Mouse (Mus musculus) hindbrain, embryonic 15.5 days (tissue): Measurements from ENCODE around the gene Rmi1. TPM values are rescaled to one million over a fixed set of nuclear protein-coding genes. Genes with fewer than 3 reads are reported as not detected.
"Not testable (repeated sequence)": the region's sequence is repeated elsewhere in the genome, so short reads cannot be mapped to it uniquely, and the experiment has no call there.

Source experiments
- ATAC-seq: fragments of 200-750 bp; cut with Nextera tagmentation; 2 replicates; pipeline ENCODE4 v1.8.0; 2017; ENCODE audit warnings: low read depth, moderate number of reproducible peaks, moderate TSS enrichment; ENCODE audit not compliant: low FRiP score
- H3K27ac ChIP-seq: fragments of 300-500 bp; sonication (generic); replicated peaks from 2 replicates; pipeline ENCODE4 v1.5.1; 2015; ENCODE audit warnings: mild to moderate bottlenecking, inconsistent platforms
- H3K27me3 ChIP-seq: fragments of 300-500 bp; sonication (generic); 2 replicates; pipeline ENCODE4 v1.6.1; 2015; ENCODE audit warnings: control low read depth, inconsistent platforms
- H3K36me3 ChIP-seq: fragments of 300-500 bp; sonication (generic); 2 replicates; pipeline ENCODE4 v1.6.1; 2015; ENCODE audit warnings: control low read depth, inconsistent platforms
- H3K4me1 ChIP-seq: fragments of 300-500 bp; sonication (generic); replicated peaks from 2 replicates; pipeline ENCODE4 v1.6.1; 2015; ENCODE audit warnings: control low read depth, inconsistent platforms
- H3K4me2 ChIP-seq: fragments of 300-500 bp; sonication (generic); 2 replicates; pipeline ENCODE4 v1.6.1; 2015; ENCODE audit warnings: moderate library complexity, mild to moderate bottlenecking, inconsistent platforms
- H3K4me3 ChIP-seq: fragments of 300-500 bp; sonication (generic); 2 replicates; pipeline ENCODE4 v1.5.1; 2015; ENCODE audit warnings: mild to moderate bottlenecking, inconsistent platforms
- H3K9ac ChIP-seq: fragments of 300-500 bp; sonication (generic); 2 replicates; pipeline ENCODE4 v1.6.1; 2015; ENCODE audit warnings: inconsistent platforms
- H3K9me3 ChIP-seq: fragments of 300-500 bp; sonication (generic); 2 replicates; pipeline ENCODE4 v1.6.1; 2016; ENCODE audit warnings: control low read depth, inconsistent platforms
- WGBS: fragments of 180-500 bp; shearing (Covaris S2); methylation state at CpG from one replicate; pipeline ENCODE4 v1.1.7; 2015; 5-methylcytosine and 5-hydroxymethylcytosine counted together
- microRNA counts: library from miRNA; unstranded; fragments of <30 nt; microRNA quantifications from one replicate; lab custom pipeline; 2016
- microRNA-seq: library from miRNA; unstranded; fragments of <30 nt; microRNA quantifications from one replicate; pipeline ENCODE4, GENCODE M21; 2016
- polyA plus RNA-seq: library from polyadenylated mRNA; unstranded; fragments of >200 nt; fragmentation: Nextera tagmentation; extraction: Ambion mirVana; gene quantifications from 2 replicates; pipeline ENCODE4 v1.2.1, GENCODE M21; 2015

The Rmi1 gene
- polyA plus RNA-seq, 1 experiment from 2014 or later = 21.9 TPM

- H3K4me1 ChIP-seq = peaks cover 4% of the 10 kb centered on the region; the same call in 1 of the 2 replicates
- no peak for ATAC-seq
- no peaks in the 10 kb centered on the region for H3K36me3 ChIP-seq
- no peak overlapping the region for H3K4me3 ChIP-seq
- no peaks in the 10 kb centered on the region for H3K9me3 ChIP-seq
- 53% methylated on average over 22 of the region's 22 CpGs for WGBS
- peaks cover 18% of the 10 kb centered on the region for H3K27me3 ChIP-seq
- no peak overlapping the region for H3K4me2 ChIP-seq
- H3K9ac ChIP-seq = no peak overlapping the region
- no peak overlapping the region for H3K27ac ChIP-seq
These were observed 48.6 kb downstream of the Rmi1 start for GRCm38 (mm10) chr13:58450459-58451182.

GRCm38 (mm10) chr13:58452246-58452645, 50.2 kb downstream of the Rmi1 start:
- peaks cover 18% of the 10 kb centered on the region for H3K27me3 ChIP-seq
- H3K9me3 ChIP-seq = no peaks in the 10 kb centered on the region
- no peaks in the 10 kb centered on the region for H3K36me3 ChIP-seq
- peaks cover 4% of the 10 kb centered on the region; the same call in 1 of the 2 replicates for H3K4me1 ChIP-seq
- H3K9ac ChIP-seq = no peak overlapping the region
- ATAC-seq = no peak
- H3K27ac ChIP-seq = no peak overlapping the region
- no peak overlapping the region for H3K4me3 ChIP-seq
- WGBS = 71% methylated on average over 4 of the region's 4 CpGs
- no peak overlapping the region for H3K4me2 ChIP-seq

- Histone ChIP-seq H3K36me3 (no peaks in the 10 kb centered on the region), H3K4me2 (peak overlapping the region; percentile 45), H3K27me3 (peaks cover 18% of the 10 kb centered on the region), H3K4me1 (peaks cover 4% of the 10 kb centered on the region; the same call in 1 of the 2 replicates), H3K27ac (no peak overlapping the region), H3K4me3 (peak overlapping the region; percentile 17), H3K9me3 (no peaks in the 10 kb centered on the region), H3K9ac (no peak overlapping the region)
- 19% methylated on average over 32 of the region's 32 CpGs for WGBS
- ATAC-seq = no peak
These were observed 50.8 kb downstream of the Rmi1 start for GRCm38 (mm10) chr13:58452651-58453413.

DNA sequence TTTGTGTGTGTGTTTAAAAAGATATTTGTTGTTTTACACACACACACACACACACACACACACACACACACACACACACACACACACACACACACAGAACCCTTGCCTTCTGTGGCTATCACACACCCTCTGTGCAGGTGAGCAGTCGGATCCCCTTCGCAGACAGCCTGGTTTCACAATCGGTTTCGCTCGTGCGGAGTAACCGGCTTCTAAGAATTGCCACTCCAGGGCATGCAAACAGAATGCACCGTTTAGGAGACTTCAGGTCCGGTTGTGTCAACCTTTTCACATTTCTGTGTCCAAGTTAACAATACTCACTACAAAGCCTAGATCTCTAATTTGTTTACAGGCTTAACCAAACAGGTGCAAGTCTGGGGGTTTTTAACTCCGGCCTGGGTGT, 51.5 kb downstream of the Rmi1 start:
- Histone ChIP-seq H3K4me2 (peak overlapping the region; percentile 45), H3K9me3 (no peaks in the 10 kb centered on the region), H3K27me3 (peaks cover 18% of the 10 kb centered on the region), H3K4me3 (no peak overlapping the region), H3K9ac (no peak overlapping the region), H3K4me1 (peaks cover 4% of the 10 kb centered on the region; the same call in 1 of the 2 replicates), H3K27ac (no peak overlapping the region), H3K36me3 (no peaks in the 10 kb centered on the region)
- ATAC-seq = no peak
- WGBS = 37% methylated on average over 10 of the region's 10 CpGs

DNA sequence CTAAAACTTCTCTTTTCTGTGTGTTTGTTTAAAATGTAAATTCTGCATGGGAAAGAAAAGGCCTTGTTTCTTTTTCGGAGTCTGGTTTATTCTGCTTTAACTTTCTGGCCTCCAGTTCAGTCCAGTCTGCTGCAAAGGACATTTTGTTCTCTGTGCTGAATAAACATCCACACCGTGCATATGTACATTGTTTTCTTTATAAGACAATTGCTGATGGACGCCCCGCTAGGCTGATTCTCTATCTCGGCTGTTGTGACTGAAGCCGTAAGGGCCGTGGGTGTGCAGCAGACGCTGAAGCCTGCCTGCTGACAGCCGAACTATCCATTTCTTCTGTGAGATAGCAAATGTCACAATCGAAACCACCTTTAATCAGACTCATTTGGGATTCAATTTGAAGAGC, 54.5 kb downstream of the Rmi1 start:
- Histone ChIP-seq H3K27ac (no peak overlapping the region), H3K4me3 (no peak overlapping the region), H3K4me2 (no peak overlapping the region), H3K36me3 (no peaks in the 10 kb centered on the region), H3K9me3 (no peaks in the 10 kb centered on the region), H3K27me3 (peaks cover 18% of the 10 kb centered on the region), H3K4me1 (peaks cover 4% of the 10 kb centered on the region; the same call in 1 of the 2 replicates), H3K9ac (no peak overlapping the region)
- WGBS = 31% methylated on average over 10 of the region's 10 CpGs
- no peak for ATAC-seq

GRCm38 (mm10) chr13:58458811-58459210, 56.8 kb downstream of the Rmi1 start:
- ATAC-seq, H3K4me3 ChIP-seq, H3K36me3 ChIP-seq, H3K4me2 ChIP-seq, H3K27me3 ChIP-seq, H3K9ac ChIP-seq, H3K4me1 ChIP-seq, H3K9me3 ChIP-seq, H3K27ac ChIP-seq: not testable (repeated sequence)
- WGBS = 94% methylated on average over 6 of the region's 6 CpGs

MicroRNAs encoded within 50 kb of the gene (microRNA counts, 519-probe panel; counts per million panel counts)
- 3,776 counts per million, percentile 80 among the panel's probes with 10 or more counts for microRNA mmu-miR-7a (lab: Ali Mortazavi, UCI)

Small RNA genes lying within 50 kb of the gene (microRNA-seq; reads per million reads assigned to microRNA genes)
- gene Mir7-1 = 391 reads per million, percentile 68 among the genes with 10 or more reads in this experiment

Other genes with a start within 250 kb of the Rmi1 start
- gene Idnk, start 244.6 kb upstream of the Rmi1 start, polyA plus RNA-seq = 54.2 and 55.9 TPM in 2 replicates
- 146 and 158 TPM in 2 replicates for gene Ubqln1, start 186.6 kb upstream of the Rmi1 start, polyA plus RNA-seq
- gene Gkap1, start 126.5 kb upstream of the Rmi1 start, polyA plus RNA-seq = 35.1 and 38.8 TPM in 2 replicates
- 1.6 and 2.0 TPM in 2 replicates for gene Kif27, start 43.1 kb upstream of the Rmi1 start, polyA plus RNA-seq
- 21.6 and 22.7 TPM in 2 replicates for gene 2210016F16Rik, start 17.0 kb upstream of the Rmi1 start, polyA plus RNA-seq
- gene Hnrnpk, start 1.1 kb downstream of the Rmi1 start, polyA plus RNA-seq = 1,232 and 1,269 TPM in 2 replicates
- gene Slc28a3, start 208.6 kb downstream of the Rmi1 start, polyA plus RNA-seq = 0.12 and 0.22 TPM in 2 replicates